Mouse (Mus musculus) layer of hippocampus, postnatal 36 days (tissue): ENCODE results near the gene Yy2. TPM values are rescaled to one million over a fixed set of nuclear protein-coding genes. Genes with fewer than 3 reads are reported as not detected.

Experiments
- DNase-seq, 2 experiments: peaks; one replicate each; pipeline ENCODE4 v3.0.0; 2022
- total RNA-seq, 2 experiments: library from RNA; stranded (reverse); gene quantifications; 2 replicates each; pipeline ENCODE4 v1.2.3; 2021

Yy2 gene
- total RNA-seq, result not detected

DNA sequence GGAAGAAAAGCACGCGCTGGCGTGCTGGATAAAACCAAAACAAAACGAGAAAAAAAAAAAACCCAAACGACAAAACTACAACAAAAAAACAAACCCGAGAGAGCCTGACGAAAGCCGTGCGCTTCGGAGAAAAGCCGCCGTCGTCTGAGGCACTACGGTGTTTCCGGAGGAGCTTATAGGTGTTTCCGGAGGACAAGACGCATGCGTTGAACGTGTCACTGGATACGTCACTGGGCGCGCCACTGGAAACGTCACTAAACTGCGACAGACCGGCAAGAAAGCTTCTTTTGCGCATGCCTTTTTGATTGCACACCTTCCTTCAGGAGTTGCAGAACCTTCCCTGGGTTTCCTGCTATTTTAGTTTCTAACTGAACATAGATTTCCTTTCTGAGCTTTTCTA, at the start of gene Yy2:
TSS of gene Yy2 (minus strand) at position 146 of the 400 bp plus-strand sequence.
- no peak for DNase-seq

DNA sequence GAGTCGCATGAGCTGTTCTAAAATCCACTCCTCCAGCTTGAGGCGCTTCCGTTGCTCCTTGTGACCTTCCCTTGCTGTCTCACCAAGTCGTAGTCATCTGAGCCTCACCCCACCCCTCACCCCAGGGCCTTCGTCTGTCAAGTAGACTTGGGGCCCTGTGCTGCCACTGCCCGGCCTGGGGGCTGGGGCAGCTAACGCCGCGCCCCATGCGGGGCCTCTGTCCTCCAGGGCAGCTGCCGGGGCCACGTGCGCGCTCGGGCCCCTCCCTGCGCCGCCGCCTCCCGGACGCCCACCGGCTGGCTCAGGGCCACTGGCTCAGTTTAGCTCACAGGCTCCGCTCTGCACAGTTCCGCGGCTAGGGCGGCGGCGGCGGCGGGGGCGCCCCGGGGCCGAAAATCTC, 44.1 kb upstream of the Yy2 start:
- DNase-seq, result peak in 1 of 2 experiments; percentile 23

DNA sequence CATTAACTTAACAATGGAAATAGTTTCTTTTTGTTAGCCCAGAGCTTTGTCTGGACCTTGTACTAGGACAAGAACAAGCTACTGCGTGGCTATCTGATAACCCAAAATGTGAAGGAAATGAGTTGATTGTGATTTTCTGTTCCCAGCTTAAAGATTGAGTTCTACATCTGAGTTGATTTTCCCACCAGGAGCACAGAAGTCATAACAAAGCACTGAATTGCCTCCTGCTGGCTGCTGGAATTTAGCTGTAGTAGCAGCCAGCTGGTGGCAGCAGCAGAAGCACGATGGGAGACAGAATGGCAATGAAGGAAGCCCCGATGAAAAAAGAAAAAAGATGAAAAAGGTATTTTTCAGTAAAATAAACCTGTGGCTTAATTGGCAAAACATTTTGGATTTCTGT, 32.7 kb upstream of the Yy2 start:
- DNase-seq, result peak in 1 of 2 experiments; percentile 12

DNA sequence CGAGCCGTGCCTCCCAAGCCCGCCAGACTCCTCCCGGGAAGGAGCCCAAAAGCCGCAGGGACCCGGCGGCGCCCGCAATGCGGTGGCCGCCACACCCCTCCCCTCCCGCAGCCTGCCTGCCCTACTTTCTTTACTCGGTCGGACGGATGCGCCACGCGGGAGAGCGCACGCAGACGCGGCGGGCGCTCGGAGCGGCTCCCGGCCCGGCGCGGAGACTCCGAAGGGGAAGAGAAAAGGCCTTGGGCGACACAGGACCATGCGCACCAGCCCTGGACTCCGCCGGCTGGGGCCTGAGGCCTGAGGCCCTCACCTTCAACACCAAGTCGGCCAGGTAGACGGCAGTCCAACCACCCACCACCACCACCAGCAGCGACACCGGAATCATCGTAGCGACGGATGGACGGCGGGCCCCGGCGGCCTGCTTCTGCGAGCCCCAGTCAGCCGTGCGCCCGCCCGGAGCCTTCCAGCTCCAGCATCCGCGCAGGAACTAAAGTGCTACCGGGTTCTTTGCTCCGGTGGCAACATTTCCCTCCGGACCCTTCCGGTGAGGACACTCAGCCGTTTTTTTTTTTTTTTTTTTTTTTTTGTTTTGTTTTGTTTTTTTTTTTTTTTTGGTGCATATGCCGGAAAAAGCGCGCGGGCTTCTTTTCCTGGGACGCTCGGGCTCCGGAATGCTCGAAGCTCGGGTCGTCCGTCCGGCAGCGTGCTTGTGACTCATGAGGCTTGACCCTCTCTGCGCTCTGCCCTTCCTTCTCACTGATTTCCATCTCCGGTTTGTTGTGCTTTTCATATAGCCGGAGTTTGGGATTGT, 29.6 kb upstream of the Yy2 start, which contains the start of gene Mbtps2:
TSS of gene Mbtps2 (minus strand) at position 530 of the 811 bp plus-strand sequence.
- peak; percentile 50 to 61 for DNase-seq

DNA sequence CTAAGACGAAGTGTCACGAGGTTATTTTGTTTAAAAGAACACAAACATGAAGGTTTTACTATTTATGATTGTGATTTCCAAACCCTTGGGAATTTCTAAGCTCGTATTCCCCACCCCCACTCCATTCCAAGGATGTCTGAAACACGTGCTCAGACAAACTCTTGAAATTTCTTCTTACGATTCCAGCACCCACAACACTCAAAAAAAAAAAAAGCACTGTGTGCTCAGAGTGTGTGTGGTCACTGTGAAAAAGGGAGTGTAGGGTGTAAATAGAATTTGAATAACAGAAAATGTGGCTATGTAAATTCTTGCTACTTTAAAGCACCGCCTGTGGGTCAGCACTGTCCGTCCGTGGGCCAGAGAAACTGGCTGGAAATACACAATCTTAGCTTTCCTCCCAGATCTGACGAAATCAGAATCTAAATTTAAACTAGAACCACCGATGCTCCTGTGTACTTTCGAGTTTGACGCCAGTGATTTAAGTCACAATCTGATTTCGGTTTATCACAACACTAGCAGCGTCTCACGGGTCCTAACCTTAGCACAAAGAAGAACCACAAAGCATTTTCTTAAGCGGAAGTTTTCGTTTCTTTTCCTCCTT, 28.9 kb upstream of the Yy2 start:
- no peak for DNase-seq

DNA sequence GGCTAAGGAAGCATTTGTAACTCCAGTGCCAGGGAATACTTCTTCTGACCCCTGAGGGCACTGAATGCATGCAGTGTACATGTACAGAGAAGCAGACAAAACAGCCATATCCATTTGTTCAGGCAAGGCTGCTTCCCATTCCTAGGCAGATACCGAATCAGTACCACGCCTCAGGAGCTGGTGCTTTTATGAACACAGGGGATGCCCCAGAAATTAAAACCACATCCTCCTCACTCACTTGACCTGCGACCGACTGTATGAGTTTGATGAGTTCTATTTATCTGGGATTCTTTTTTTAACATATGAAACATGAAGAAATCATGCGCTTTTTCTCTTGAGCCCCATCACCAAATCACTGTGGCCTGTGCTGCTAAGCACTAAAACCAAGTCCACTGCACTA, 28.0 kb upstream of the Yy2 start:
- no peak for DNase-seq

DNA sequence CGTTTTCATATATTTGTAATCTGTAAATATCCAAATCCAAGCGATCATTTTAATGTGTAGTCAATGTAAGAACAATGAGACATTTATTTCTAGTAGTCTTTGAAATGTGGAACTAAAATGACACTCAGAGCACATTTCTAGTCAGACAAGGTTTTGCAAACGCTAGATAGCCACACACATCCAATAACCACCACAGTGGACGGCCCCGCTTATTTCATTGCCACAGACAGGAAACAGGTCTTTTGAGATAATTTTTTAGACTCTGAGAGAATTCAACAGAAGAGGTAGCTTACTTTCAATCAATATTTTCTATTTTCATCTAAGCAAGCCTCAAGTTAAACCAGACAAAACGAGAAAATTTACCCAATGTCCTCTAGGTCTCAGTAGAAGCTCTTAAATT, 27.1 kb upstream of the Yy2 start:
- no peak for DNase-seq

DNA sequence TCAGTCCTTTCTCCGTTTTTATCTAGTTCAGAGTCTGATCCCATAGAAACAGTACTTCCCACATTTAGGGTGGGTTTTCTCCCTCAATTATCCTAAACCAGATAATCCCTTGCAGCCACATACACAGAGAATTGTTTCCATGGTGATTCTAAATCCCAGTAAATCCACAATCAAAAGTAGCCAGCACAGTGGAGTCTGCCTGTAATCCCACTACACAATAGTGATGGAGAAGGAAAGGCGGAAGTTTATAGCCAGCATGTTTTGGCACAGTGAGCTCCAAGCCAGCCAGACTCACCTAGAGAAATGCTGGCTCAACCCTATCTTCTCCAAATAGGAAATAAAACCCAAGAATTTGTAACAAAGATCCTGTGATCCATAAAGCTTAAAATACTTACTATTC, 25.8 kb upstream of the Yy2 start:
- no peak for DNase-seq

DNA sequence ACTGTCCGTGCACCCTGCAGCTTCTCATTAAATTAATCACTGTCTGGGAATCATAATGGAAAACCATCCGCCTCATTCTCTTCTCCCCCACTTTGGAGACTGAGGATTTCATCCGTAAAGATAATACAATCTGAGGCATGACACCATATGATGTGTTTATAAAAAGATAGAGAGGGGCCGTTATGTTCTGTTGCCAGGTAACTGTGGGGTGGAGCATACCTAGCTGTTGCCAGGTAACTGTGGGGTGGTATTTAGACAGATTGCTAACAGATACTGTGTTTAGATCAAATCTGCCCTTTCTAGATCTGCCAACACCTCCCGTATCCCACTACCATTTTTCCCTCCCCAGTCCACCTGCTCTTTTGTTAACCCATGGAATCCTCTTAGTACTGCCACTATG, 18.2 kb upstream of the Yy2 start:
- DNase-seq, result no peak

DNA sequence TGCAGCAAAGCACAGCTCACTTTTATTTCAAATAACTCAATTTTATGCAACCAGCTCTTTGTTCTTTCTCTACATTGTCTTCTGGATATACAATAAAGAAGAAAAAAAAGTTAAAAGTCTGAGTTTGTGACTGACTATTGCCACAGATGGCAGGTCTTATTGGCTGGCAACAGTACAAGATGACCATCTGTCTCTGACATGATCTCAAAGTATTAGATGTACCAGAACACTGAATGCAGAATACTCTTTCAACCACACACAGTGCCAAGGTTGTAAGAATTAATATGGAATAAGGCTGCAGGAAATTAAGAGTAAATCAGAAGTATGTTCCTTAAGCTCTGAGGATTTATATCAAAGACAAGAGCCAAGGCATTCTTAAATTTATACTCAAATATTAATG, 17.6 kb upstream of the Yy2 start:
- DNase-seq, result no peak

DNA sequence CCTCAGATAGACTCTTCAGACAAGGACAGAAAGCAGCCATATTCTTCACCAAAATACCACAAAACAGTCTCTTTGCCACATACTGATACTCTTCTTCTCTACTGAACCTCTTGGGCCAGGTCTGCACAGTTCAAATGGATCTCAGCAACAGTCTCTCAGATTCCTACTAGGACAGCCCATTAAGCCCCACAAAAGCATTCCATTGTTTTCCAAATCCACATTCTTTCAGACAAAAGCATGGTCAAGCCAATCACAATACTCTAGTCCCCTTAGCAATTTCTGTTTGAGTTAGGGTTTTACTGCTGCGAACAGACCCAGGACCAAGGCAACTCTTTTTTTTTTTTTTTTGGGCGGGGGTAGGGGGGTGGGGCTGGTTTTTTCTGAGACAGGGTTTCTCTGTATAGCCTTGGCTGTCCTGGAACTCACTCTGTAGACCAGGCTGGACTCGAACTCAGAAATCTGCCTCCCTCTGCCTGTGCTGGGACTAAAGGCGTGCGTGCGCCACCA, 10.4 kb upstream of the Yy2 start:
- DNase-seq, result no peak

DNA sequence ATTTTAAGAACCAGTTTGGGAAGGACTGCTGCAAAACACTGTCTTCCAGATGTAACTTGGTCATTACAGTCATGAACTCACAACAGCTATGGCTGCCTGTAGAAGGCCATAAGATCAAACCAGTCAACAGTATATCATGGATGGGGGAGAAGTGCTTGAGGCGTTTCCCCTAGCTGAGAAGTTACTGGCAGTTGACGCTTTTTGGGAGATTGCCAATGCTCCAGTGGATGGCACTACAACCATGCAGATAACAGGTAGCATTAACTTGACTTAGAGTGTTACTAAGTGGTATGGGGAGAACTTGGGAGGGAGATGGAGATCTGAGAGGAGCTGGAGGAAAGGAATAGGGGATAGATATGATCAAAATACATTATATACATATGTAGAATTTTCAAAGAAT, 5.9 kb upstream of the Yy2 start:
- no peak for DNase-seq

DNA sequence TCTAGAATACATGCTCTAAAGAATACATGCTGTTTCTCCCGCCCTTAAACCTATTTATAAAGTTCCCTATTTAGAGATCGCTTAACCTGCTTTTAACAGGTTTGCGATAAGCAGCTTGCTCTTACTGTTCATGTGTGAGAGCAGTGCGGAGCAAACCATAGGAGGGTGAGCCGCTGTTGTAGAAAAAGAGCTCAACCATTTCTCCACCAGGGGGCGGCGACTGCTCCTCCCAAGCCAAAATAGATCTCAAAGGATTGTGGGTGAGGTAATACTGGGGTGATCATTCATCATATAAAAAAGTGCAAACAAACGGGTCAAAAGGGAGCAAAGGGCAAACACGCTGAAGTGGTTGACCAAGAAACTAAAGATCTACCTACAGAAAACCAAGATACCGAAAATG, 5.0 kb downstream of the Yy2 start:
- no peak for DNase-seq

DNA sequence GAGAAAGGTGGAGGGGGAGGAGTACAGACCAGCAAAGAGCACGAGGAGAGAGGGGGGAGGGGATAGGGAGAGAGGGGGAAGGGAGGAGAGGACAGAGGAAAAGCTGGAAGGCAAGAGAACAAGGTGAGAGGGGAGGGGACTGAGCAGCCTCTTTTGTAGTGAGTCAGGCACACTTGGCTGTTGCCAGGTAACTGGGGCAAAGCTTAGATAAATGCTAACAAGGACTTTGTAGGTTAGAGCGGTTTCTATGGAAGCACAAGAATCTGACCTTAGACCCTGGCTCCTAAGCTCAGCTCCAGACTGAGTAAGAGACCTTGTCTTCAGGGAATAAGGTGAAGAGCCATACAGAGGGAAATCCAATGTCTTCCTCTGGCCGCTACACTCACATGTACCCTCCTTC, 21.7 kb downstream of the Yy2 start:
- no peak for DNase-seq

Other genes starting within 250 kb of the Yy2 start
- gene Phex, start 153.7 kb downstream of the Yy2 start, total RNA-seq, result under 1 TPM; 0.12 to 0.33 TPM
- 100 to 1,000 TPM; 105 to 106 TPM for gene Sms, start 76.7 kb downstream of the Yy2 start, total RNA-seq
- 10 to 100 TPM; 30.3 to 33.2 TPM for gene Mbtps2, start 29.7 kb upstream of the Yy2 start, total RNA-seq
- gene Smpx, start 129.9 kb upstream of the Yy2 start, total RNA-seq, result not detected
- gene Klhl34, start 249.4 kb upstream of the Yy2 start, total RNA-seq, result under 1 TPM; 0.17 to 0.38 TPM